Mouse (Mus musculus) lung, postnatal 10 days (tissue): Measurements from ENCODE around the gene Rps6.
A peak's percentile ranks its signal among the peaks of the same experiment; 100 is the strongest.
"Not testable (repeated sequence)": the region's sequence is repeated elsewhere in the genome, so short reads cannot be mapped to it uniquely, and the experiment has no call there.

Source experiments
- DNase-seq: peaks from one replicate; pipeline ENCODE4 v3.0.0; 2021

Gene Rps6

GRCm38 (mm10) chr4:86851331-86851730 lies 5.9 kb downstream of the Rps6 start:
- no peak for DNase-seq

- DNase-seq: no peak
These were observed 10.0 kb downstream of the Rps6 start for GRCm38 (mm10) chr4:86847246-86847645.

- no peak for DNase-seq
These were observed 11.8 kb downstream of the Rps6 start for GRCm38 (mm10) chr4:86845384-86845783.

GRCm38 (mm10) chr4:86841141-86841540 lies 16.1 kb downstream of the Rps6 start:
- not testable (repeated sequence) for DNase-seq

- no peak for DNase-seq
These were observed 25.3 kb downstream of the Rps6 start for GRCm38 (mm10) chr4:86831896-86832295.

GRCm38 (mm10) chr4:86825143-86825542 lies 32.1 kb downstream of the Rps6 start:
- DNase-seq: no peak

- DNase-seq: peak; percentile 78
These were observed 34.0 kb downstream of the Rps6 start for GRCm38 (mm10) chr4:86823169-86823568.

- DNase-seq: no peak
These were observed 42.4 kb downstream of the Rps6 start for GRCm38 (mm10) chr4:86814850-86815249.

GRCm38 (mm10) chr4:86810604-86811003 lies 46.6 kb downstream of the Rps6 start:
- DNase-seq: peak; percentile 41
